Mouse (Mus musculus): Measurements from ENCODE around the gene Pop5.

- TF ChIP-seq EP300 (IDR thresholded peaks at IDR 0.05; ENCODE audit: low read depth) (no peak), CTCF (IDR thresholded peaks at IDR 0.05; ENCODE audit: low read depth) (no peak)
Measured at GRCm38 (mm10) chr5:115217998-115218397, 17.6 kb upstream of the Pop5 start.

Measured in heart, postnatal 0 days (tissue).